Mouse (Mus musculus): Measurements from ENCODE around the gene Trak2. TPM values are rescaled to one million over a fixed set of nuclear protein-coding genes. Genes with fewer than 3 reads are reported as not detected.

The Trak2 gene
- polyA plus RNA-seq, 1 experiment = 26.4 TPM

Other genes with a start within 250 kb of the Trak2 start
- gene Casp8, start 178.1 kb downstream of the Trak2 start, polyA plus RNA-seq (2012; rRNA removed) = 1.6 and 3.4 TPM in 2 replicates
- 43.0 and 45.4 TPM in 2 replicates for gene Stradb, start 92 bp upstream of the Trak2 start, polyA plus RNA-seq (2012; rRNA removed)
- 0.03 and 0.06 TPM in 2 replicates for gene C2cd6, start 121.5 kb upstream of the Trak2 start, polyA plus RNA-seq (2012; rRNA removed)
- 30.8 and 34.0 TPM in 2 replicates for gene Tmem237, start 147.0 kb upstream of the Trak2 start, polyA plus RNA-seq (2012; rRNA removed)
- gene Mpp4, start 190.0 kb upstream of the Trak2 start, polyA plus RNA-seq (2012; rRNA removed) = 2.2 and 3.0 TPM in 2 replicates